Mouse (Mus musculus) bone marrow macrophage, adult 2 months (primary cell): Measurements from ENCODE around the gene Bcl9.

Source experiments
- CTCF ChIP-seq: IDR thresholded peaks from 2 replicates; pipeline ENCODE4 v1.5.1; 2012; ENCODE audit warnings: low read depth, mild to moderate bottlenecking, low read length, moderate library complexity
- POLR2A ChIP-seq: IDR thresholded peaks from 2 replicates; pipeline ENCODE4 v1.6.1; 2012; ENCODE audit warnings: mild to moderate bottlenecking, low read depth, low read length, borderline replicate concordance

- peak; percentile 86 for TF ChIP-seq CTCF
- no peak for TF ChIP-seq POLR2A
Observed at GRCm38 (mm10) chr3:97338522-97339192, 40.9 kb upstream of the Bcl9 start.
